Mouse (Mus musculus) midbrain, embryonic 10.5 days (tissue): ENCODE results near the gene Slc31a1. TPM values are rescaled to one million over a fixed set of nuclear protein-coding genes. Genes with fewer than 3 reads are reported as not detected.

Source experiments
- polyA plus RNA-seq: library from polyadenylated mRNA; unstranded; fragments of >200 nt; fragmentation: Nextera tagmentation; extraction: Ambion mirVana; gene quantifications from 2 replicates; pipeline ENCODE4 v1.2.1, GENCODE M21; 2016

Gene Slc31a1
- polyA plus RNA-seq, 1 experiment from 2014 or later = 54.9 TPM

Other genes with a start within 250 kb of the Slc31a1 start
- not detected in 2 replicates for gene Mup21, start 209.9 kb upstream of the Slc31a1 start, polyA plus RNA-seq
- gene Zfp37, start 129.7 kb upstream of the Slc31a1 start, polyA plus RNA-seq = 20.3 and 28.2 TPM in 2 replicates
- gene Slc31a2, start 98.2 kb upstream of the Slc31a1 start, polyA plus RNA-seq = 12.1 and 12.4 TPM in 2 replicates
- 17.6 and 21.1 TPM in 2 replicates for gene Fkbp15, start 179 bp upstream of the Slc31a1 start, polyA plus RNA-seq
- 175 and 185 TPM in 2 replicates for gene Cdc26, start 47.9 kb downstream of the Slc31a1 start, polyA plus RNA-seq
- gene Prpf4, start 48.1 kb downstream of the Slc31a1 start, polyA plus RNA-seq = 34.3 and 35.2 TPM in 2 replicates
- gene Rnf183, start 74.5 kb downstream of the Slc31a1 start, polyA plus RNA-seq = not detected in 2 replicates
- gene Wdr31, start 110.2 kb downstream of the Slc31a1 start, polyA plus RNA-seq = 10.1 and 12.6 TPM in 2 replicates
- gene Bspry, start 119.3 kb downstream of the Slc31a1 start, polyA plus RNA-seq = 0.47 and 0.57 TPM in 2 replicates
- 10.9 and 13.3 TPM in 2 replicates for gene Hdhd3, start 142.7 kb downstream of the Slc31a1 start, polyA plus RNA-seq
- 120 and 123 TPM in 2 replicates for gene Alad, start 159.2 kb downstream of the Slc31a1 start, polyA plus RNA-seq
- gene Pole3, start 164.3 kb downstream of the Slc31a1 start, polyA plus RNA-seq = 140 and 142 TPM in 2 replicates
- 1.5 and 1.7 TPM in 2 replicates for gene 4933430I17Rik, start 164.6 kb downstream of the Slc31a1 start, polyA plus RNA-seq
- 29.4 and 41.1 TPM in 2 replicates for gene Rgs3, start 199.1 kb downstream of the Slc31a1 start, polyA plus RNA-seq